Mouse (Mus musculus): ENCODE measurements at regions not wholly inside any gene's neighbourhood (a gene's known extent, or its start where the extent isn't known, plus 50 kb on each side); places are given as distances from the start of the nearest gene placed in this dataset.
A peak's percentile ranks its signal among the peaks of the same experiment; 100 is the strongest.

- Histone ChIP-seq H3K9me3 (ENCODE audit: control insufficient read depth, low read length) (no peaks in the 10 kb centered on the region; the same call in 1 of the 2 replicates), H3K27me3 (replicated peaks; ENCODE audit: control insufficient read depth, insufficient read depth, low read length) (no peaks in the 10 kb centered on the region)
- ATAC-seq: peak; percentile 92
These were observed 78.4 kb upstream of the Aco1 start for GRCm38 (mm10) chr4:40064457-40064836.

GRCm38 (mm10) chr4:40070959-40071634 is 71.8 kb upstream of the Aco1 start:
- Histone ChIP-seq H3K9ac (ENCODE audit: low read depth, low read length) (no peak overlapping the region), H3K27me3 (replicated peaks; ENCODE audit: control insufficient read depth, insufficient read depth, low read length) (no peaks in the 10 kb centered on the region), H3K36me3 (ENCODE audit: control insufficient read depth, insufficient read depth, low read length) (no peaks in the 10 kb centered on the region), H3K9me3 (ENCODE audit: control insufficient read depth, low read length) (no peaks in the 10 kb centered on the region), H3K4me3 (ENCODE audit: low read length) (no peak overlapping the region), H3K4me2 (ENCODE audit: low read length) (no peak overlapping the region), H3K4me1 (ENCODE audit: control insufficient read depth, insufficient read depth, low read depth, low read length) (no peaks in the 10 kb centered on the region), H3K27ac (ENCODE audit: low read depth, low read length) (no peak overlapping the region)
- no peak for ATAC-seq
- 56% methylated on average over 4 of the region's 4 CpGs for WGBS

More at GRCm38 (mm10) chr4:40064457-40064836, 78.4 kb upstream of the Aco1 start:
- Histone ChIP-seq H3K9ac (ENCODE audit: low read depth, low read length) (no peak overlapping the region), H3K4me3 (ENCODE audit: low read length) (no peak overlapping the region), H3K4me2 (ENCODE audit: low read length) (no peak overlapping the region), H3K36me3 (ENCODE audit: control insufficient read depth, insufficient read depth, low read length) (no peaks in the 10 kb centered on the region), H3K27ac (ENCODE audit: low read depth, low read length) (no peak overlapping the region), H3K4me1 (ENCODE audit: control insufficient read depth, insufficient read depth, low read depth, low read length) (no peaks in the 10 kb centered on the region)
- WGBS: 49% methylated on average over 9 of the region's 9 CpGs

GRCm38 (mm10) chr4:40081035-40081434 is 61.8 kb upstream of the Aco1 start:
- no peak overlapping the region for H3K9ac ChIP-seq (ENCODE audit: low read depth, low read length)
- 70% methylated on average over 3 of the region's 3 CpGs for WGBS
- H3K9me3 ChIP-seq (ENCODE audit: control insufficient read depth, low read length): no peaks in the 10 kb centered on the region; the same call in 1 of the 2 replicates
- no peaks in the 10 kb centered on the region for H3K36me3 ChIP-seq (ENCODE audit: control insufficient read depth, insufficient read depth, low read length)
- H3K4me1 ChIP-seq (ENCODE audit: control insufficient read depth, insufficient read depth, low read depth, low read length): no peaks in the 10 kb centered on the region
- no peak overlapping the region for H3K4me2 ChIP-seq (ENCODE audit: low read length)
- H3K27me3 ChIP-seq (replicated peaks; ENCODE audit: control insufficient read depth, insufficient read depth, low read length): no peaks in the 10 kb centered on the region
- H3K4me3 ChIP-seq (ENCODE audit: low read length): no peak overlapping the region
- no peak overlapping the region for H3K27ac ChIP-seq (ENCODE audit: low read depth, low read length)
- ATAC-seq: no peak

- Histone ChIP-seq H3K4me2 (ENCODE audit: low read length) (no peak overlapping the region), H3K9ac (ENCODE audit: low read depth, low read length) (no peak overlapping the region), H3K4me1 (ENCODE audit: control insufficient read depth, insufficient read depth, low read depth, low read length) (no peaks in the 10 kb centered on the region), H3K4me3 (ENCODE audit: low read length) (no peak overlapping the region), H3K9me3 (ENCODE audit: control insufficient read depth, low read length) (no peaks in the 10 kb centered on the region), H3K27ac (ENCODE audit: low read depth, low read length) (no peak overlapping the region), H3K27me3 (replicated peaks; ENCODE audit: control insufficient read depth, insufficient read depth, low read length) (no peaks in the 10 kb centered on the region), H3K36me3 (ENCODE audit: control insufficient read depth, insufficient read depth, low read length) (no peaks in the 10 kb centered on the region)
- WGBS: 75% methylated on average over 5 of the region's 5 CpGs
- ATAC-seq: no peak
These were observed 52.6 kb upstream of the Aco1 start for GRCm38 (mm10) chr4:40090295-40090694.

All from hindbrain, embryonic 16.5 days (tissue).